Mouse (Mus musculus): Measurements from ENCODE around the gene Tns3.

The Tns3 gene

GRCm38 (mm10) chr11:8679221-8679620 lies 14.9 kb upstream of the Tns3 start:
- no peak for DNase-seq (ENCODE audit: low read depth)

GRCm38 (mm10) chr11:8678260-8678995 lies 14.1 kb upstream of the Tns3 start:
- DNase-seq (ENCODE audit: low read depth), result no peak

- DNase-seq (ENCODE audit: low read depth), result no peak
Measured at GRCm38 (mm10) chr11:8675701-8676474, 11.6 kb upstream of the Tns3 start.

- DNase-seq (ENCODE audit: low read depth), result no peak
Measured at GRCm38 (mm10) chr11:8674549-8675149, 10.3 kb upstream of the Tns3 start.

- no peak for DNase-seq (ENCODE audit: low read depth)
Measured at GRCm38 (mm10) chr11:8671698-8672097, 7.4 kb upstream of the Tns3 start.

GRCm38 (mm10) chr11:8669138-8669537 lies 4.8 kb upstream of the Tns3 start:
- DNase-seq (ENCODE audit: low read depth), result no peak

GRCm38 (mm10) chr11:8664797-8665196 lies 462 bp upstream of the Tns3 start:
- DNase-seq (ENCODE audit: low read depth), result no peak

GRCm38 (mm10) chr11:8663444-8664392 lies 617 bp downstream of the Tns3 start:
- no peak for DNase-seq (ENCODE audit: low read depth)

GRCm38 (mm10) chr11:8662706-8663429 lies 1.5 kb downstream of the Tns3 start:
- no peak for DNase-seq (ENCODE audit: low read depth)

- DNase-seq (ENCODE audit: low read depth), result no peak
Measured at GRCm38 (mm10) chr11:8660951-8661350, 3.4 kb downstream of the Tns3 start.

- no peak for DNase-seq (ENCODE audit: low read depth)
Measured at GRCm38 (mm10) chr11:8659851-8660250, 4.5 kb downstream of the Tns3 start.

GRCm38 (mm10) chr11:8659061-8659460 lies 5.3 kb downstream of the Tns3 start:
- DNase-seq (ENCODE audit: low read depth), result no peak

GRCm38 (mm10) chr11:8657493-8657892 lies 6.8 kb downstream of the Tns3 start:
- no peak for DNase-seq (ENCODE audit: low read depth)

- no peak for DNase-seq (ENCODE audit: low read depth)
Measured at GRCm38 (mm10) chr11:8656448-8657393, 7.6 kb downstream of the Tns3 start.

GRCm38 (mm10) chr11:8653800-8654295 lies 10.5 kb downstream of the Tns3 start:
- no peak for DNase-seq (ENCODE audit: low read depth)

GRCm38 (mm10) chr11:8652792-8653645 lies 11.3 kb downstream of the Tns3 start:
- no peak for DNase-seq (ENCODE audit: low read depth)

- no peak for DNase-seq (ENCODE audit: low read depth)
Measured at GRCm38 (mm10) chr11:8652116-8652714, 12.1 kb downstream of the Tns3 start.

GRCm38 (mm10) chr11:8651448-8652035 lies 12.8 kb downstream of the Tns3 start:
- no peak for DNase-seq (ENCODE audit: low read depth)

Measured in c-Kit-positive CD71-positive TER-119-negative erythroid progenitor cells, embryonic 14.5 days (primary cell).